Mouse (Mus musculus): ENCODE data around the gene Vasn.

Gene Vasn

DNA sequence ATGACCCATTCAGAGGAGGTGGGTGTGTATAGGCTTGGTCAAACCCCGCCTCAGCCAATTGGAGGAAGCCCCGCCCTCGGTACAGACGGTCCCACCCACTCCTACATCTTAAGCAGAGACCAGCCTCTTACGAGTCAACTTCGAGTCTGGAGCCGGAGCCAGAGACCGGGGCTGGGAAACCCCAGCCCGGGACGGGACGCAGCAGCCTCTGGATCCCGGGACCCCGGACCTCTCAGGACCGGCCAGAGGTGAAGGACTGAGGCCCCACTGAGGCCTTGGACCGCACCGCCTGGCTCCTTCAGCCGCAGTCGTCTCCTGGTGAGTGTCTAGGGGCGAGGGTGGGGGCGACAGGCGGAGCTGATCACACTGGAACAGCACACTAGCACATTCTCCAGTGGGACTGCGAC, at the start of gene Vasn, which contains the start of gene Dnaja3:
TSS of gene Vasn (plus strand) at position 111 of the 407 bp plus-strand sequence.
TSS of gene Dnaja3 (plus strand) at position 159 of the 407 bp plus-strand sequence.
- DNase-seq = peak; percentile 49

DNA sequence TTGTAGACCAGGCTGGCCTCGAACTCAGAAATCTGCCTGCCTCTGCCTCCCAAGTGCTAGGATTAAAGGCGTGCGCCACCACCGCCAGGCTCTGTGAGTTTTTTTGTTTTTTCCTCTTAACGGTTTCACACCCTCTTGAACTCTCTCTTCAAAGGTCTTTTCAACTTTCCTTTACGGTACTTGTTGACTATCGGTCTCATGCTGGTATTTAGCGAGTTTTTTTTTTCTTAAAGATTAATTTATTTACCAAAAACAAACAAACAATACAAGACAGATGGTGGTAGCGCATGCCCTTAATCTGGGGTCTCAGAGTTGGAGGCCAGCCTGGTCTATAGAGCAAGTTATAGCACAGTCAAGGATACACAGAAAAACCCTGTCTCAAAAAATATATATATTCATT, 49.5 kb upstream of the Vasn start:
- DNase-seq = no peak

DNA sequence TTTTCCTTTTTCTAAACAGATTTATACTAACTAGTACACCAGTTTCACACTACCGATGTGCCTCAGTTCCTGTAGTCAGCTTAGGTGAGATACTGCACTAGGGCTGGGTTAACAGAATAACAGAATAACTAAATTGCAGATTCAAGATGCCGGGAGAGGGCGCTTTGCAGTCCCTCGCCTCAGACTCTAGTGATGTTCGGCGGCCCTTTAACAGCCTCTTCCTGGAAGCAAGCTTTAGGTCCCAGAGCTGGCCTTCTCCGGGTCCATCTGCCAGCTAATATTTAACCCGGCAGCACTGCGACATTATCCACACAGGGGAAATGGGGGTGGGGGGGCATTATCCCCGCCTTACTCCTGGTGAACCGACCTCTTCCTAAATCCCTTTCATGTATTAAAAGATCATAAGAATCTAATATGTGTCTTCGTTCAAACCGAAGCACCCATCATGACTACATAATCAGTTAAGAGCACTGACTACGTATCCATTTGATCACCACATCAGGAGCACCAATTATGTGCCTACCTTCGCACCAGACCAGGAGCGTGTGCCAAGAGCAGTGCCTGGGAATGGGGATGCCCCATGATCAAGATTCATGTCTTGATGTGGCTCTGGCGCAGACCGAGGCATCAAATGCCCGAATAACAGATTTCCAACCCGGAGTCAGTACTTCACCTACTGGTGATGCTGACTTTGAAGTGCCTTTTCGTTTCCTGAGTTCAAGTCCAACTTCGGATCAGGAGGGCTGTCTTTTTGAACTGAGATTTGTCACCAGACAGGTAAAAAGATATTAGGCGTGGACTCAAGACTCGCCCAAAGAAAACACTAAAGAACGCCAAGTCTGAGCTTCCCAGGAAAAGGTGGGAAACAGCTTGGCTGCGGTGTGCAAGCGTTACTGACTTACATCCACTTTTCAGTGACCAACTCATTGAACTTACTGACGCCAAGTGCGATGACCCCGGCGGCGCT, 46.5 kb upstream of the Vasn start:
- DNase-seq = peak in 1 of 2 experiments; percentile 57

GRCm38 (mm10) chr16:4593971-4594813, 45.5 kb upstream of the Vasn start, which contains the start of gene Glis2:
TSS of gene Glis2 (plus strand) at chr16:4594713.
- DNase-seq = peak in 1 of 2 experiments; percentile 26

GRCm38 (mm10) chr16:4594814-4595526, 44.8 kb upstream of the Vasn start:
- DNase-seq = peak in 1 of 2 experiments; percentile 19

- DNase-seq = no peak
Measured at GRCm38 (mm10) chr16:4595527-4595963, 44.2 kb upstream of the Vasn start.

DNA sequence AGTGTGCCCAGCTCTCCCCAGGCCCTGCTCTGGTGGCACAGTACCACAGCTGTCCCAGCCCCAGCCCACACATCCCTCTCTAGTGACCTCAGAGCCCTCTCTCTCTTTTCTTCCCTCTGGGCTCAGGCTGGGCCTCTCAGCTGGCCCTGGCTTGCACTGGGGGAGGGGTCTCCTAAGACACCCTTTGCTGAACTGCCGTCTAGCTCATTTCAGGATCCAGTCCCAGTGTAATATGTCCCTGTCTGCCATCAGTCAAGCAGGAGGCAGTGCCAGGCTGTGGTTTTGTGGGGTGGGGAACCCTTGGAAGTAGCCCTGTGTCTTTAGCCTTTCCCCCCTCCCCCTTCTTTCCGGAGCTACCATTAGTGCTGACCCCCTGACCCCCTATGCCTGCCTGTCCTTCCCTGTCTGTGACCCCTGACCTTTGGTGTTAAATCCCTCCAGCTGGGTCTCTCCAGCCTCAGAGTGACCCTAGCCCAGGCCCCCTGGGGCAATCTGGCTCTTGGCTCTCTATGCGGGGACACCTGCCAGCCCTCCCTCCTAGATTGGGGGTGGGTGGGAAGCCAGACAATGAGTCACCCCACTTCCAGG, 43.5 kb upstream of the Vasn start:
- DNase-seq = no peak

DNA sequence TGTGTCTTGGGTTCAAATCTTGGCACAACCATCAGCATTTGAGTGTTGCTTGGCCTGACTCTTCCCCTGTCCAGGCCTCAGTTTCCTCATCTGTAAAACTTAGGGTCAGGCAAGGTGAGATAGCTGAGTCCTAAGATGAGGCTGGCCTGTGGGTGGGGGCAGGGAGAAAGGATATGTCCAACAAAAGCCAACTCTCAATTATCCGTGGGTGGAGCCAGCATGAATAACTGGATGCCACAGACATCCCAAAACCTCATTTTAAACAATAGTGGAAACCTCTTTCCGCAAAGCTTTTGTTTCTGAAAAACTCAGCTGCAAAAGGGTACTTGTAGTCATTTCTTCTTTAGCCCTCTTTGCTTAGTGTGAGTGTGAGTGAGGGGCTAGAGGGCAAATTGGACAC, 42.9 kb upstream of the Vasn start:
- DNase-seq = no peak

- DNase-seq = no peak
Measured at GRCm38 (mm10) chr16:4597296-4597695, 42.4 kb upstream of the Vasn start.

GRCm38 (mm10) chr16:4598041-4598440, 41.7 kb upstream of the Vasn start:
- DNase-seq = no peak

DNA sequence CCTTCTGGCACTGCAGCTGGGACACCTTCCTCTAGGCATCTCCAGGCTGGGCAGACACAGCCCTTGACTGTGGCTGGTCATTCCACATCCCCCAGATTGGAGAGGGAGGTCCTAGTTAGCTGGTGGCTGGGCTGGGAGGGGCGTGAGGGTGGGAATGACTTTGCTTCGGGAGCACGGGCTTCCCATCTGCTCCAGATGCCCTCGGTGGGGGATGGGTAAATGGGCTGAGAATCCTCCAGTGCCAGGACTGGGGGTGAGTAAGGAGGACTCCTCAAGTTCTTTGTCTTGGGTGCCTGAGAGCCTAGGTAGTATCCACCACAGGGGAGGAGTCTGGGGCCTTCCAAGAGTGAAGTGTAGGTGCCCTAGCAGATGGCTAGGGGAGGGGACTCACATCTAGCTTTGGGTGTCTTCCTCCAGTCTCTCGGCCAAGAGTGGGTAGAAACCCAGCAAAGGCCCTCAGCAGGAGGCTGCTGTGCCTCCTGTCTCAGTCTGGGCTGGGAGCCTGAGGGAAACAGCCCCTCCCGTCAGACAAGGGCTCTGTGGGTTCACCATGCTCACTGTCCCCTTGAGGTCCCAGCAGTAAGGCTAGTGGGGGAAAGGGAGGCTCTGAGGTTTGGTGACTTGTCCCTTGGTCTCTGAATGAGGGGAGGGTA, 40.7 kb upstream of the Vasn start:
- DNase-seq = no peak

DNA sequence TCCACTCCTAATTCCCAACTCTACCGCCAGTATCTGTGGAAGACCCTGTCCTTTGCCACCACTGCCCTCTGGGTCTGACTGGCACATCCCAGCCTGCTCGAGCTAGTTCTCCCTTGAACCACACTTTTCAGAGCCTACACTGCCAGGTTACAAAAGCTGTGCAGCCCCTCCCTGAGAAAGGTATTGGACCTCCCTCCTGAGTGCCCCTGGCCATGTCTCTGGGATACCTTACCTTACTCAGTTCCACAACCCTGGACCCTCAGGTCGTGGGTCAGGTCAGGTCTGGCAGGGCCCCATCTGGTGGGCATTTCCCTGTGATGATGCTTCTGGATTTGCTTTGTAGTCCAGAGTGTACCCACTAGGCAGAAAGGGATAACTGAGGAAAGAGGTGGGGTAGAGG, 40.1 kb upstream of the Vasn start:
- no peak for DNase-seq

DNA sequence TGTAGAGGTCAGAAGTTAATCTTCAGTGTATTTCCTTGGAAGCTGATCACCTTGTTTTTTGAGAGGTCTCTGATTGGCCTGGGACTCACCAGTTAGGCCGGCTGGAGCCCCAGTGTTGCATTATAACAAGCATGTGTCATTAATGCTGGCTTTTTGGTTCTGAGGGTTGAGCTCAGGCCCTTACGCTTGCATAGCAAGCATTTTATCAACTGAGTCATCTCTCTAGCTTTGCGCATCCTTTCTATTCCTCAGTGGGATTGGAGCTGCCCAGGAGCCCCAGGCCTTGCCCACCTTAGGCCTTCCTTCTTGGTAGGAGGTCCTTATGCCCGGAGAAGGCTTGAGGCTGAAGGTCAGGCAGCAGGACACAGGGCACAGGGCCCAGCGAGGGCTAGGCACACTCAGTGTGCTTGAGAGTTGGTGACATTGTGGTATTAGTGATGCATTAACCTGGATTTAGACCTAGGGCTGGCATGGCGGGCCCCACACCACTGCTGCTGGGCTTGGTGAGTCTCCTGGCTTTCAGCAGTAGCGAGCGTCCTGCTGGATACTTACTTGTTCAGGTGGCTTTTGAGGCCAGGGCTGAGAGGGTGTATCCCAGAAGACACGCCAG, 38.9 kb upstream of the Vasn start:
- no peak for DNase-seq

DNA sequence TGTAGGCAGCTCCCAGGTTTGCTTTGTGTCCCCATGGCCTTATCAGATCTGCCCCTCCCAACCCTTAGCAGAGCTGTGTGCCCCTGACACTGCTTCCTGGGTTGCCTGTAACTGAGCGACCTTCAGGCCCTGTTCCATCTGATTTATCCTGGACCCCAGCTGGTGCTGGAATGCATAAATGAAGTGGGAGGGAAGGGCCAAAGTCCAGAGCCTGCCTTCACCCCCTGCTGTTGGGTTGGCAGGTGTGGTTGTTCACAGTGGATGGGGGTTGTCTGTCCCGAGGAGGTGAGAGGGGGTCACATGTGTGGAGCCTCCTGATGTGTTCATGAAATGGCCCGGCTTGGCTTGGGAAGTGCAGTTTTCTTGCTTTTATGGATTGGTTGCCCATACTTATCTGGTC, 37.6 kb upstream of the Vasn start:
- DNase-seq = no peak

GRCm38 (mm10) chr16:4602766-4603452, 36.8 kb upstream of the Vasn start:
- DNase-seq = no peak

GRCm38 (mm10) chr16:4603453-4603837, 36.3 kb upstream of the Vasn start:
- DNase-seq = no peak

DNA sequence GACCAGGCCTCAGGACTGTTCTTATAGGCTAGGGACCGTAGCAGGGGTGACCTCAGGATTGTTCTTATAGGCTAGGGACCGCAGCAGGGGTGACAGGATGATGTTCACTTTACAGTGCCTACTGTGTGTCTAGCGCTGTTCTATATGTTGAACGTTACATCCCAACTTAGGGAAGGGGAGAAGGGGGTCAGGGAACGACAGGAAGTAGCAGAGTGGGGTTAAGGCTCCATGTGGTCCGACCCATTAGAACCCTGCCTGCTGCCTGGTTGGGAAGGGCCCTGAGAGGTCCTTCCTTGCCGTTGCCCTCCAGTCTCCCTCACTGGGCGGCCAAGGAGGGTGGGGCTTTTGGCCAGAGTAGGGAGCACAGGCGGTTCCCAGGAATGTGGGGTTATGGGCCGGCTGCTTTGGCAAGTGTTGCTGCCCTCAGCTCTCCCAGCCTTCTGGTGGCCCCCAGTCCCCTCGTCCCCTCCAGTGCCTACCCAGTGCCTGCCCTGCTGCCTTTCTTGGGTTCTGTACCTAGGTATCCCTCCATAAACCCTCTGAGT, 35.4 kb upstream of the Vasn start:
- DNase-seq = no peak

DNA sequence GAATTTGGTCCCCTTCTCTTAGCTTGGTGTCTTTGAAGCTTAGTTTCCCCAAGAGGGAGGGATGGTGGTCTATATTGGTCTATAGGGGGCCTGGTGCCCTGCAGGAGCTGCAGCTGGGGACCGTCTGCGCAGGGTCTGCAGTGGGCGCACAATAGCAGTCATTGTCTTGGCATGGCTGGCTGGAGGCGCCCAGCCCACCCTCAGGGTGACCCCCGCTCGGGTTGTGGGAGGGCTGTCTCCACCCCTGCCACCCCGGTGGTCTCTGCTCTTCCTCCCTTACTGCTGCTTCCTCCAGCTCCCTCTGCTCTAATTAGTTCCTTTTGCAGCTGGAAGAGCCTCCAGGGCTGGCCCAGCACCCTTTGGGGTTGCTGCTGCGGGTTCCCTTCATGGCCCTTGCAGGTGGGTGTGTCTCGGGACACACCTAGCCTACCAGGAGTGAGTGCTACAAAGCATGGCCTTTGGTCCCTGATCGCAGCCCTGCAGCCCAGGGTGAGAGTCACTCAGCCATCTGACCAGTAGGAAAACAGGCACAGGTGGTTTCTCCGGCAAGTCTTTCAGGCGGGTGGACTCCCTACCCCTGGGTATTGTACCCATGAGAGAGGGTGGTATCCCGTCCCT, 34.1 kb upstream of the Vasn start:
- DNase-seq = no peak

- DNase-seq = no peak
Measured at GRCm38 (mm10) chr16:4606431-4607084, 33.2 kb upstream of the Vasn start.

All from spleen, adult 18-20 months (tissue).